Mouse (Mus musculus): ENCODE results near the gene Cdc42bpg. TPM values are rescaled to one million over a fixed set of nuclear protein-coding genes. Genes with fewer than 3 reads are reported as not detected.
A peak's percentile ranks its signal among the peaks of the same experiment; 100 is the strongest.

Gene Cdc42bpg
- polyA plus RNA-seq, 1 experiment from 2014 or later, result 0.55 TPM

DNA sequence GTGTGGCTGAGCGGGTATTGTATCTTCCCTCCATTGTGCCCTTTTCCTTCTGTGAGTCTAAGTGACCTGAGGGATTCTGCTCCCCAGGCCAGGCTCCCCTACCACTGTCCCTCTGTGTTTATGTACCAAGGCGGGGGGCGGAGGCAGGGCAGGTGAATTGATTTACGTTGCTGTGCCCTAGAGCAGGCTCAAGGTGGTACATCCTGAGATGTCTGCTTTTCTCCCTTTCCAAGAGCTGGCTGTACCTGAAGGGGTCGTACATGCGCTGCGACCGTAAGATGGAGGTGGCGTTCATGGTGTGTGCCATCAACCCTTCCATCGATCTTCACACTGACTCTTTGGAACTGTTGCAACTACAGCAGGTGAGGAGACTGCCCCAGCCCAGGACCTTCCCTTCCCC lies 30.7 kb downstream of the Cdc42bpg start:
- no peak overlapping the region for H3K4me2 ChIP-seq (ENCODE audit: low read depth, low read length, severe bottlenecking)
- H3K27ac ChIP-seq (ENCODE audit: low read depth, low read length), result no peak overlapping the region
- peaks cover 4% of the 10 kb centered on the region; the same call in 1 of the 2 replicates for H3K36me3 ChIP-seq (ENCODE audit: control insufficient read depth, insufficient read depth, low read length)
- 96% methylated on average over 10 of the region's 10 CpGs for WGBS
- H3K27me3 ChIP-seq (ENCODE audit: control insufficient read depth, insufficient read depth, low read length), result no peaks in the 10 kb centered on the region
- no peak for ATAC-seq (replicated peaks; ENCODE audit: low FRiP score)
- H3K4me1 ChIP-seq (replicated peaks; ENCODE audit: control insufficient read depth, insufficient read depth, low read length), result peaks cover 14% of the 10 kb centered on the region
- H3K4me3 ChIP-seq (ENCODE audit: low read depth, low read length), result no peak overlapping the region
- H3K9ac ChIP-seq (ENCODE audit: low read length), result peak overlapping the region; percentile 35; the same call in 1 of the 2 replicates
- DNase-seq (ENCODE audit: low spot score), result no peak
- no peaks in the 10 kb centered on the region for H3K9me3 ChIP-seq (ENCODE audit: control insufficient read depth, low read length)

DNA sequence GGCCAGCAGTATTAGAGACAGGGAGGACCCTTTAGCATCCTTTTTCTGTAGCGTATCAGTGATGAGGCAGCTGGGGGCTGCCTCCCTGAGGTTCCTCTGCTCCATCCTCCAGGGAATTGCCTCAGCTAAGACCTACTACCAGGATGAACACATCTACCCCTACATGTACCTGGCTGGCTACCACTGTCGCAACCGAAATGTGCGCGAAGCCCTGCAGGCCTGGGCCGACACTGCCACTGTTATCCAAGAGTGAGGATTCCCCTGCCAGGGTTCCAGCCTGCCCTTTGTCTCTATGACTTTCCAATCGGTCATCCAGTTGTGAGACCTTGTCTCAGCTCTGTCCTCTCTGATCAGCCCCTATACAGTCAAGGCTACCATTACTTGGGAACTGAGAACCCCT lies 31.9 kb downstream of the Cdc42bpg start:
- DNase-seq (ENCODE audit: low spot score) (no peak), ATAC-seq (replicated peaks; ENCODE audit: low FRiP score) (no peak)
- Histone ChIP-seq H3K36me3 (ENCODE audit: control insufficient read depth, insufficient read depth, low read length) (peaks cover 4% of the 10 kb centered on the region; the same call in 1 of the 2 replicates), H3K4me2 (ENCODE audit: low read depth, low read length, severe bottlenecking) (no peak overlapping the region), H3K9ac (ENCODE audit: low read length) (no peak overlapping the region), H3K4me1 (replicated peaks; ENCODE audit: control insufficient read depth, insufficient read depth, low read length) (peaks cover 14% of the 10 kb centered on the region), H3K4me3 (ENCODE audit: low read depth, low read length) (no peak overlapping the region), H3K27ac (ENCODE audit: low read depth, low read length) (no peak overlapping the region), H3K27me3 (ENCODE audit: control insufficient read depth, insufficient read depth, low read length) (no peaks in the 10 kb centered on the region), H3K9me3 (ENCODE audit: control insufficient read depth, low read length) (no peaks in the 10 kb centered on the region)
- WGBS, result 96% methylated on average over 7 of the region's 7 CpGs

DNA sequence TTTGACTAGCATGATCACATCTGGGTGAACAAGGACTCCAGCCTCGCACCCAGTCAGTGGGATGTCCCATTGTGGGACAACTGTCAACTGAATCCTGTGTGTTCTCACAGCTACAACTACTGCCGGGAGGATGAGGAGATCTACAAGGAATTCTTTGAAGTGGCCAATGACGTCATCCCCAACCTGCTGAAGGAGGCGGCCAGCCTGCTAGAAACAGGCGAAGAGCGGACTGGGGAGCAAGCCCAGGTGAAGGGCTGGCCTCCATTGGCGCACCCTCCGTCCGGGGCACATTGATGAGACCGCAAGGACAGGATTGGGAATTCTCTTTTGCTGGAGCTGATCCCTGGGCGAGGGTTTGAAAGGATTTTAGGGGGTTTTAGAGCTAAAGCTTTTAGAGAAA lies 32.5 kb downstream of the Cdc42bpg start:
- H3K27ac ChIP-seq (ENCODE audit: low read depth, low read length), result no peak overlapping the region
- H3K9ac ChIP-seq (ENCODE audit: low read length), result no peak overlapping the region
- DNase-seq (ENCODE audit: low spot score) (no peak), ATAC-seq (replicated peaks; ENCODE audit: low FRiP score) (no peak)
- H3K4me3 ChIP-seq (ENCODE audit: low read depth, low read length), result no peak overlapping the region
- WGBS, result 93% methylated on average over 11 of the region's 11 CpGs
- no peak overlapping the region for H3K4me2 ChIP-seq (ENCODE audit: low read depth, low read length, severe bottlenecking)
- H3K36me3 ChIP-seq (ENCODE audit: control insufficient read depth, insufficient read depth, low read length), result peaks cover 4% of the 10 kb centered on the region; the same call in 1 of the 2 replicates
- peaks cover 14% of the 10 kb centered on the region for H3K4me1 ChIP-seq (replicated peaks; ENCODE audit: control insufficient read depth, insufficient read depth, low read length)
- H3K27me3 ChIP-seq (ENCODE audit: control insufficient read depth, insufficient read depth, low read length), result no peaks in the 10 kb centered on the region
- H3K9me3 ChIP-seq (ENCODE audit: control insufficient read depth, low read length), result no peaks in the 10 kb centered on the region

DNA sequence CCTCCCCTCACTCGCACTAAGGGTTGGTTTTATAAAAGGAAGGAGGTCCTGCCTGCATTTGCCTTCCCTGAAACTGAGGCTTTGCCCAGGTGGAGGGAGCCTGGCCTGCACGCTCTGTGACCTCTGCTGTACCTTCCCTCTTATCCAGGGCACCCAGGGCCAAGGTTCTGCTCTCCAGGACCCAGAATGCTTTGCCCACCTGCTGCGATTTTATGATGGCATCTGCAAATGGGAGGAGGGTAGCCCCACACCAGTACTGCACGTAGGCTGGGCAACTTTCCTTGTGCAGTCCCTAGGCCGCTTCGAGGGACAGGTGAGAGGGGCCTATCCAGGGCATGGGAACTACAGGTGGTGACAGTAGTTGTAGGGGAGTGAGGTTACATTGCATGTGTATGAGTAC lies 32.9 kb downstream of the Cdc42bpg start:
- Histone ChIP-seq H3K36me3 (ENCODE audit: control insufficient read depth, insufficient read depth, low read length) (peaks cover 4% of the 10 kb centered on the region; the same call in 1 of the 2 replicates), H3K4me1 (replicated peaks; ENCODE audit: control insufficient read depth, insufficient read depth, low read length) (peaks cover 13% of the 10 kb centered on the region), H3K4me3 (ENCODE audit: low read depth, low read length) (no peak overlapping the region), H3K27me3 (ENCODE audit: control insufficient read depth, insufficient read depth, low read length) (no peaks in the 10 kb centered on the region), H3K9me3 (ENCODE audit: control insufficient read depth, low read length) (no peaks in the 10 kb centered on the region), H3K9ac (ENCODE audit: low read length) (no peak overlapping the region), H3K27ac (ENCODE audit: low read depth, low read length) (no peak overlapping the region), H3K4me2 (ENCODE audit: low read depth, low read length, severe bottlenecking) (no peak overlapping the region)
- DNase-seq (ENCODE audit: low spot score) (no peak), ATAC-seq (replicated peaks; ENCODE audit: low FRiP score) (no peak)
- WGBS, result 97% methylated on average over 6 of the region's 6 CpGs

DNA sequence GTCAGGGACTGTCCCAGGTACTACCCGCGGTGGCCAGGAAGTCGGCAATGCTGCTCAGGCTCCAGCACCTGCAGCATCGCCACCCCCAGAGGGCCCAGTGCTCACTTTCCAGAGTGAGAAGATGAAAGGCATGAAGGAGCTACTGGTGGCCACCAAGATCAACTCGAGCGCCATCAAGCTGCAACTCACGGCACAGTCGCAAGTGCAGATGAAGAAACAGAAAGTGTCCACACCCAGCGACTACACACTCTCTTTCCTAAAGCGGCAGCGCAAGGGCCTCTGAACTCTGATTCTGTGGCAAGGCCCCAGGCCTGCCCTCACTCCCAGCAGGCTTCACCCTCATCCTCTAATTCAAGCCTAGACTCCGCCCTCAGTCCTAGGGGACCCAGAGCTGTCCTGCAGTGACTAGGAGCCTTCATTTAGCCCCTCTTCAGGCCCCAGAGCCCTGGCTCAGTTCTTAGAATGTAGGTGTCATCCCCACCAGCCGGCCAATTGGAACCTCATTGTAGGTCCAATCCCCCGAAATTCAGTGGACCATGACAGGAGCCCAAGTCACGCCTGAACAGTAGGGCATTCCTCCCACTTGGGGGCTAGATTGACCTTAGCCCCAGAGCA lies 33.7 kb downstream of the Cdc42bpg start:
- Histone ChIP-seq H3K4me2 (ENCODE audit: low read depth, low read length, severe bottlenecking) (no peak overlapping the region), H3K27ac (ENCODE audit: low read depth, low read length) (no peak overlapping the region), H3K9me3 (ENCODE audit: control insufficient read depth, low read length) (no peaks in the 10 kb centered on the region), H3K4me3 (ENCODE audit: low read depth, low read length) (no peak overlapping the region), H3K27me3 (ENCODE audit: control insufficient read depth, insufficient read depth, low read length) (no peaks in the 10 kb centered on the region), H3K4me1 (replicated peaks; ENCODE audit: control insufficient read depth, insufficient read depth, low read length) (peaks cover 10% of the 10 kb centered on the region), H3K9ac (ENCODE audit: low read length) (no peak overlapping the region), H3K36me3 (ENCODE audit: control insufficient read depth, insufficient read depth, low read length) (peaks cover 4% of the 10 kb centered on the region; the same call in 1 of the 2 replicates)
- DNase-seq (ENCODE audit: low spot score) (no peak), ATAC-seq (replicated peaks; ENCODE audit: low FRiP score) (no peak)
- WGBS, result 66% methylated on average over 15 of the region's 15 CpGs

DNA sequence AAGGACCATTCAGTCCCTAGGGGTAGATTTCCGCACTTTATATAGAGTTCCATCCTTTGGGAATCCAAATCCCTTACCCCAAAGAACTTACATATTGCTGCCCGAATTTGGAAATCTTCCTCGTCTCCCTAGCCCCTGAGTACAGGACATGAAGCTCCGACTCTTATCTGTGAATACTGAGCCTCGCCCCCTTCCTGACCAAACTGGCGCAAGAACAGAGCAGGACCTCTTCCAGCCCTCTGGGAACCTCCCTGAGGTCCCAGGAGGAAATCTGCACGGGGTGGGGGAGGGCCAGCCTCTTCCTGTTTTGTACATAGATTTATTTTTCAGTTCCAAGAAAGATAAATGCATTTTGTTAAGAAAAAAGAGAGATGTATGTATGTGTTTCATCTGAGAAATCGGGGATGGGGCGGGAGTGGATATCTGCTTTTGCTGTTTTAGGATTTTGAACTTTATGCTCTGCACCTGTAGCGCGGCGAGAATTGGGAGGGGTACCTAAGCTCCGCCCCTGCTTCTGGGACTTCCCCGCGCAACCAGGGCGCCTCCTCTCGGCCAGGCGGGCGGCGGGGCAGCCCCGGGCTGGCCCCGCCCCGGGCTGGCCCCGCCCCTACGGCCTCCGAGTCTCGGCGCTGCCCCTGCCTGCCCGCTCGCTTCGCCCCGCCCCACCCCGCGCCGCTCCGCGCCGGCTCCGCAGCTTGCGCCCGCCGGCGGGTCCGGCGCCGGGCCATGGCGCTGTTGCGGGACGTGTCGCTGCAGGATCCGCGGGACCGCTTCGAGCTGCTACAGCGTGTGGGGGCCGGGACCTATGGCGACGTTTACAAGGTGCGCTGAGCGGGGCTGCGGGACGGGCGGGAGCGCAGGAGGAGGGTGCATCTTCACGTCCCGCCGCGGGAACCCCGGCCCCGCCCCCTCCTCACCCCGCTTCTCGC lies 34.5 kb downstream of the Cdc42bpg start, which contains the start of gene Map4k2:
Map4k2 (plus strand) TSS at position 612 of the 929 bp plus-strand sequence.
- Histone ChIP-seq H3K9ac (ENCODE audit: low read length) (peak within 1 kb of the TSS; percentile 64), H3K36me3 (ENCODE audit: control insufficient read depth, insufficient read depth, low read length) (peaks cover 4% of the 10 kb centered on the region; the same call in 1 of the 2 replicates), H3K9me3 (ENCODE audit: control insufficient read depth, low read length) (no peaks in the 10 kb centered on the region), H3K4me1 (replicated peaks; ENCODE audit: control insufficient read depth, insufficient read depth, low read length) (peaks cover 10% of the 10 kb centered on the region), H3K4me2 (ENCODE audit: low read depth, low read length, severe bottlenecking) (peak within 1 kb of the TSS; percentile 96), H3K27me3 (ENCODE audit: control insufficient read depth, insufficient read depth, low read length) (no peaks in the 10 kb centered on the region), H3K27ac (ENCODE audit: low read depth, low read length) (no peak within 1 kb of the TSS), H3K4me3 (ENCODE audit: low read depth, low read length) (peak within 1 kb of the TSS; percentile 56)
- 8% methylated on average over 54 of the region's 72 CpGs for WGBS
- peak; percentile 84 for ATAC-seq (replicated peaks; ENCODE audit: low FRiP score)
- DNase-seq (ENCODE audit: low spot score), result peak; percentile 87

DNA sequence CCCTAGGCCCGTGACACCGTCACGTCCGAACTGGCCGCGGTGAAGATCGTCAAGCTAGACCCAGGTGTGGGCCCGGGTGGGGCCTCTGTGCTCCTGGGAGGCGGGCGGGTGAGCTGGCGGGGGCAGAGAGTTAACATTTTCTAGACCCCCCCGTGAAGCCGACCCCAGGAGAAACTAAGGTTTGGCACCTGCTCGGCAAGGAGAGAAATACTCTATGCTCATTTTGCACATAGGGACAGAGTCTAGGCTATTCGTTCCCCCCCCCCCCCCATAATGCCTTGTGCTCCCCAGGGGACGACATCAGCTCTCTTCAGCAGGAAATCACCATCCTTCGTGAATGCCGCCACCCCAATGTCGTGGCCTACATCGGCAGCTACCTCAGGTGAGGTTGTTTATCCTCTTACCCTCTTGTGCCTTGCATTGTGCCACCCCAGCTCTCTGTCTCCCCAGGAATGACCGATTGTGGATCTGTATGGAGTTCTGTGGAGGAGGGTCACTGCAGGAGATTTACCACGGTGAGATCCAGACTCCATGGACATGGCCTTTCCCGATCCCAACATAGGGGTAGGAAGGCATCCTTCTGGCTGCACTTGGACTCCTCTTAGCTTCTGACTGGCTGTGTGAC lies 35.3 kb downstream of the Cdc42bpg start:
- H3K27me3 ChIP-seq (ENCODE audit: control insufficient read depth, insufficient read depth, low read length), result no peaks in the 10 kb centered on the region
- no peak overlapping the region for H3K27ac ChIP-seq (ENCODE audit: low read depth, low read length)
- H3K4me3 ChIP-seq (ENCODE audit: low read depth, low read length), result peak overlapping the region; percentile 56
- H3K36me3 ChIP-seq (ENCODE audit: control insufficient read depth, insufficient read depth, low read length), result peaks cover 4% of the 10 kb centered on the region; the same call in 1 of the 2 replicates
- ATAC-seq (replicated peaks; ENCODE audit: low FRiP score) (no peak), DNase-seq (ENCODE audit: low spot score) (no peak)
- H3K9me3 ChIP-seq (ENCODE audit: control insufficient read depth, low read length), result no peaks in the 10 kb centered on the region
- 11% methylated on average over 23 of the region's 23 CpGs for WGBS
- peak overlapping the region; percentile 64 for H3K9ac ChIP-seq (ENCODE audit: low read length)
- H3K4me1 ChIP-seq (replicated peaks; ENCODE audit: control insufficient read depth, insufficient read depth, low read length), result peaks cover 3% of the 10 kb centered on the region
- peak overlapping the region; percentile 96 for H3K4me2 ChIP-seq (ENCODE audit: low read depth, low read length, severe bottlenecking)

DNA sequence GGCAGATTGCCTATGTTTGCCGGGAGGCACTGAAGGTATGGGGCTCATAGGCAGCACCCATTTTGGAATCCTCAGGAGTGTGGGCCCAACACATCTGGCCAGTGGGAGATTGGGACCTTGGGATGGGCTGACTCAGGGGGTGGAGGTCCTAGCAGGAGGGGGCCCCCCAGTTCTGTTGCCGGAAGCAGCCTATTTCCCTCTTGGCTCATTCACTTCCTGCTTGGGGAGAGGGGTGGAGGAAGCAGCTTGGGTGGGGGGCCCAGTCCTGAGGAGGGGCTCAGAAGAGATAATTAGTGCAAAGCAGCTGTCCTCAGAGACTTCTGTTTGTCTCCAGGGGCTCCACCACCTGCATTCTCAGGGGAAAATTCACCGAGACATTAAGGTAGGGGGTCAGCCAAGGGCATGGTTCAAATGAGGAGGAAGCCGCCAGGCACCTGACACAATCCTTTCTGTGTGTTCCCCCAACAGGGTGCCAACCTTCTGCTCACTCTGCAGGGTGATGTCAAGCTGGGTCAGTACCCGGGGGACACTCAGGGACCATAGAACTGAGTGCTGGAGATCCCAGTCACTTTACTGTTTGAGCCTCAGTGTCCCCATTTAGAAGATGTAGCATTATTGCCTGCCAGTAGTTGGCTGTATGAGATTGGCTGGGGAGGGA lies 36.1 kb downstream of the Cdc42bpg start:
- H3K27me3 ChIP-seq (ENCODE audit: control insufficient read depth, insufficient read depth, low read length), result no peaks in the 10 kb centered on the region
- 85% methylated on average over 5 of the region's 5 CpGs for WGBS
- H3K4me1 ChIP-seq (replicated peaks; ENCODE audit: control insufficient read depth, insufficient read depth, low read length), result no peaks in the 10 kb centered on the region; the same call in 1 of the 2 replicates
- no peak overlapping the region for H3K4me3 ChIP-seq (ENCODE audit: low read depth, low read length)
- H3K36me3 ChIP-seq (ENCODE audit: control insufficient read depth, insufficient read depth, low read length), result peaks cover 4% of the 10 kb centered on the region; the same call in 1 of the 2 replicates
- H3K4me2 ChIP-seq (ENCODE audit: low read depth, low read length, severe bottlenecking), result no peak overlapping the region
- H3K27ac ChIP-seq (ENCODE audit: low read depth, low read length), result no peak overlapping the region
- ATAC-seq (replicated peaks; ENCODE audit: low FRiP score) (no peak), DNase-seq (ENCODE audit: low spot score) (no peak)
- no peak overlapping the region for H3K9ac ChIP-seq (ENCODE audit: low read length)
- H3K9me3 ChIP-seq (ENCODE audit: control insufficient read depth, low read length), result no peaks in the 10 kb centered on the region
